Mouse (Mus musculus): ENCODE measurements around the gene Ndufv3. TPM values are rescaled to one million over a fixed set of nuclear protein-coding genes. Genes with fewer than 3 reads are reported as not detected.
A peak's percentile ranks its signal among the peaks of the same experiment; 100 is the strongest.
"Not testable (repeated sequence)": the region's sequence is repeated elsewhere in the genome, so short reads cannot be mapped to it uniquely, and the experiment has no call there.

The Ndufv3 gene
- polyA plus RNA-seq, 1 experiment from 2014 or later, result 258 TPM

DNA sequence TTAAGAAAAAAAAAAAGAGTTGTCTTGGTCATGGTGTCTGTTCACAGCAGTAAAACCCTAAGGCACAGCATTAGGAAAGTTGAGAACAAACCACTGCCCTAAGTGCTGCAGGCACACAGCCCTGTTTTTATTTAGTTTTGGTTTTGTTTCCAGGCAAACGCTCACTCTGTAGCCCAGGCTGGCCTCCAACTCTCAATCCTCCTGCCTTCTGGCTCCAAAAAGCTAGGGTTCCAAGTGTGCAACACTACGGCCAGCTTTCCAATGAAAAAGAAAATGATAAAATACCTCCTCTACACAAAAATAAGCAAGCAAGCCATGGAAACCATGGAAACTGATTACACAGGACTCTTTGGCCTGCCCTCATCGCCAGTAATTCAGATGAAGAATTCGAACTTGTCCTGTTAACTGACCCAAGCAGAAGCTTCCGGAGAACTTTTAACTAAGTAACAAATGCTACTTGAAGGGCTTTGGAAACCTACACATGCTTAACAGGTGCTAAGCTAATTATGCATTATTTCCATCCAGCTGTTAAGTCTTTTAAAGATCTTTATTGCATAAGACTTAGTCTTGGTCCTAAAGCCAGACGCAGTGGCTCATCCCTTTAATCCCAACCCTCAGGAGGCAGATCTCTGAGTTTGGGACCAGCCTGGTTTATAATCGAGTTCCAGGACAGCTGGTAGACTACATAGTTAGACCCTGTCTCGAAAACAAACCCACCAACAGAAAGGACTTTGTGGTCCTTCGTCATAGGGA is 26.7 kb downstream of the Ndufv3 start:
- no peak for DNase-seq (ENCODE audit: low spot score)
- peaks cover 13% of the 10 kb centered on the region for H3K4me1 ChIP-seq
- H3K9me3 ChIP-seq (replicated peaks), result no peaks in the 10 kb centered on the region
- WGBS, result 88% methylated on average over 9 of the region's 9 CpGs
- H3K4me3 ChIP-seq, result no peak overlapping the region
- no peak overlapping the region for H3K27ac ChIP-seq (replicated peaks)
- no peaks in the 10 kb centered on the region for H3K36me3 ChIP-seq
- H3K27me3 ChIP-seq (ENCODE audit: low read depth, poor library complexity, severe bottlenecking), result no peaks in the 10 kb centered on the region

- Histone ChIP-seq H3K27me3 (ENCODE audit: low read depth, poor library complexity, severe bottlenecking) (no peaks in the 10 kb centered on the region), H3K4me1 (peaks cover 12% of the 10 kb centered on the region), H3K36me3 (no peaks in the 10 kb centered on the region), H3K4me3 (no peak overlapping the region), H3K27ac (replicated peaks) (peak overlapping the region; percentile 74), H3K9me3 (replicated peaks) (no peaks in the 10 kb centered on the region)
- DNase-seq (ENCODE audit: low spot score), result no peak
- 27% methylated on average over 3 of the region's 3 CpGs for WGBS
Observed at GRCm38 (mm10) chr17:31547974-31548373, 28.1 kb downstream of the Ndufv3 start.

DNA sequence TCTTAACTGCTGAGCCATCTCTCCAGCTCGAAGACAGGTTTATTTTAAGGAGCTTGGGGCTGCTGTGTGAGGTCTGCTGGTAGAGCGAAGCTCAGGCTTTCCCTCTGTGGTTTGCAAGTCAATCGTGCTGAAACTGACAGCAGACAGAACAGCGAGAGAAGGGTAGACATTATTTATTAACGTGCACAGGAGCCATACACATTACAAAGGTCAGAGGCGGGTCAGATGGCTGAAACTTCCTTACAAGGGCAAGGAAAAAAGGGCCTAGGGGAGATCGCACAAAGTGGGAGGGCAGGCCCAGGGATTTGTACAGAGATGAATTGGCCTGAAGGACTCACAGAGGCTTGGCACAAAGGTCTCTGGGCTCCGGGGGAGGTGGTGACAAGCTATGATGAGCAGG is 29.5 kb downstream of the Ndufv3 start:
- H3K27ac ChIP-seq (replicated peaks), result no peak overlapping the region
- no peaks in the 10 kb centered on the region for H3K36me3 ChIP-seq
- WGBS, result 75% methylated on average over 8 of the region's 8 CpGs
- no peak overlapping the region for H3K4me3 ChIP-seq
- H3K27me3 ChIP-seq (ENCODE audit: low read depth, poor library complexity, severe bottlenecking), result no peaks in the 10 kb centered on the region
- peaks cover 12% of the 10 kb centered on the region for H3K4me1 ChIP-seq
- DNase-seq (ENCODE audit: low spot score), result no peak
- no peaks in the 10 kb centered on the region for H3K9me3 ChIP-seq (replicated peaks)

DNA sequence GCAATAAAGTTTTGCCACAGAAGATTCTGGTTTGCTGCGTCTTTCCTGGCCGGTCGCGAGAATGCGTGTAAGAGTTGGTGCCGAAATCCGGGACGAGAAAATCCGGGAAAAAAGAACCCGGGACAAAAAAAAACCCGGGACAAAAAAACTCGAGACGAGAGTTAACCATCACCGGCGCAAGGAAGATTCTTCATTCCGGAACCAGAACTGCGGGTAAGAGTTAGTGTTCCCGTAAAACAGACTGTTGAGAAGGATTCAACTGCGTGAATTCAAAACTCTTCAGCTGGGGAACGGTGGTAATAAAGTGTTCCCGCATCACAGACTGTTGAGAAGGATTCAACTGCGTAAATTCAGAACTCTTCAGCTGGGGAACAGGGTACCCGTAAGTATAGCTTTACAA is 32.7 kb downstream of the Ndufv3 start:
- peaks cover 26% of the 10 kb centered on the region for H3K4me1 ChIP-seq
- H3K27me3 ChIP-seq (ENCODE audit: low read depth, poor library complexity, severe bottlenecking), result not testable (repeated sequence)
- 95% methylated on average over 23 of the region's 23 CpGs for WGBS

GRCm38 (mm10) chr17:31556253-31556652 is 36.3 kb downstream of the Ndufv3 start:
- DNase-seq (ENCODE audit: low spot score), result no peak
- no peaks in the 10 kb centered on the region for H3K36me3 ChIP-seq
- H3K27ac ChIP-seq (replicated peaks), result no peak overlapping the region
- H3K4me1 ChIP-seq, result peaks cover 25% of the 10 kb centered on the region
- H3K4me3 ChIP-seq, result no peak overlapping the region
- no peaks in the 10 kb centered on the region for H3K27me3 ChIP-seq (ENCODE audit: low read depth, poor library complexity, severe bottlenecking)
- 74% methylated on average over 4 of the region's 4 CpGs for WGBS
- no peaks in the 10 kb centered on the region for H3K9me3 ChIP-seq (replicated peaks)

More for the DNA sequence above, 32.7 kb downstream of the Ndufv3 start:
- not testable (repeated sequence) for H3K36me3 ChIP-seq; H3K4me3 ChIP-seq; DNase-seq (ENCODE audit: low spot score); H3K9me3 ChIP-seq (replicated peaks); H3K27ac ChIP-seq (replicated peaks)

- H3K27me3 ChIP-seq (ENCODE audit: low read depth, poor library complexity, severe bottlenecking), result no peaks in the 10 kb centered on the region
- 79% methylated on average over 11 of the region's 11 CpGs for WGBS
Observed at GRCm38 (mm10) chr17:31557124-31557880, 37.4 kb downstream of the Ndufv3 start.

DNA sequence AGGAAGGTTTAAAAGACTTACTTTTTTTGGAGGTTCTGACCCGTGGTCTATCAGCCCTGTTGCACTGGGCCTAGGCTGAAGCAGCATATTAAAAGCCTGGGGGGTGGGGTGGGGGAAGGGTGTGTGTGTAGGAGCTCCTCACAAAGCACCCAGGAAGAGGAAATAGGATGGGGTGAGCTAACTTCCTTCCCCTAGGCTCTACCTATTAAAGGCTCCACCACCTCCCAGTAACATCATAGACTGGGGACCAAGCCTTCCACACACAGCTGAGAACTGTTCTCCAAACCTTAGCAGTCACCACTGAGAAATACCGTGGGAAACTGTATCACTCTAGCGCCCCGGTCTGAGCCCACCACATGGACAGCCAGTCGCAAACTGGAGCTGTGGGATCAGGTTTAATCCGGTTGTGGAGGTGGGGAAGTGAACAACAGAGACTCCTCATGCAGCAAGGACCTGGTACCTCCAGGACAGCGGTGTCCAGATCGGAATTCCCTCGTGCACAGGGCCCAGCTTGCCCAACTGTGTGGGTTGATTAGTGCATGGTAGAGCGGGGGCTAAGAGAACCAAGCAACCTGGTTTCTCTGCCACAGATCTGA is 38.1 kb downstream of the Ndufv3 start:
- Histone ChIP-seq H3K9me3 (replicated peaks) (no peaks in the 10 kb centered on the region), H3K27me3 (ENCODE audit: low read depth, poor library complexity, severe bottlenecking) (no peaks in the 10 kb centered on the region), H3K4me1 (peaks cover 25% of the 10 kb centered on the region), H3K36me3 (no peaks in the 10 kb centered on the region), H3K4me3 (no peak overlapping the region), H3K27ac (replicated peaks) (0 out of 2 replicates have a peak overlapping the region, but pooled peaks have one; percentile 1)
- 85% methylated on average over 10 of the region's 10 CpGs for WGBS
- DNase-seq (ENCODE audit: low spot score), result no peak

More at GRCm38 (mm10) chr17:31557124-31557880, 37.4 kb downstream of the Ndufv3 start:
- H3K36me3 ChIP-seq, result no peaks in the 10 kb centered on the region
- peak; percentile 28 for DNase-seq (ENCODE audit: low spot score)
- H3K9me3 ChIP-seq (replicated peaks), result no peaks in the 10 kb centered on the region
- H3K27ac ChIP-seq (replicated peaks), result no peak overlapping the region
- H3K4me3 ChIP-seq, result no peak overlapping the region
- peaks cover 25% of the 10 kb centered on the region for H3K4me1 ChIP-seq

DNA sequence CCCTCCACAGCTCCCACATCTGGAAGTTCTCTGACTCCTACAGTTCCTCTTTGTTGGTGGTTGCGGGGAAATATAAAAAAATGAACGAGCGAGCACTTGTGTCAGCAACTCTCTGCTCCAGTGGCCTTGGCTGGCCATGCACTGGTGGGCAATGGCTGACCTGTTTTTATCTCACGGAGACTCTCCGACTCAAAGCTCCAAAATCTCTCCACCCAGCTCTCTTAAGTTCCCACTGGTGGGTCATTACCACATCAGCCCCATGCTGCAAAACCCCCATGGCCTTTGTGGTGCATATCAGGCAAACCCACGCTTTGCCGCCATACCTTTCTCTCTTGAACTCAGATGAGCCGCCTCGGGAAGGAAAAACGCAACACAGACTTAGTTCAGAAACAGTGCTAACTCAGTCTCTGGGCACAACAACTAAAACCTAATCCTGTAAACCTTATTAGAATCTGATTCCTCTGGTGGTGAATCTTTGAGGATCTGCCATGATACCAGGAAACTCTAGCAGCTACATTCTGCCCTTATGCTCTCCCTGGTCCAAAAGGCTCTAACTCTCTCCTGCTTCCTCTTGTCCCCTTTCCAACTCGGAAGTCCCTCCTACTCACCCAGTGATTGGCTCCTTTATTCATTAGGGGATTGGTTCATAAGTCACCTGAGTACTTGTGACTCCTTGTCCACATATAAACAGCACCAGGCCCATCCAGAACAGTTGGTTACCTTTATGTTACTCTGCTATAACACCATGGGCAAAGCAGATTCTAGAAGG is 39.3 kb downstream of the Ndufv3 start:
- Histone ChIP-seq H3K4me1 (peaks cover 32% of the 10 kb centered on the region), H3K36me3 (no peaks in the 10 kb centered on the region), H3K4me3 (no peak overlapping the region), H3K27me3 (ENCODE audit: low read depth, poor library complexity, severe bottlenecking) (no peaks in the 10 kb centered on the region), H3K27ac (replicated peaks) (no peak overlapping the region), H3K9me3 (replicated peaks) (no peaks in the 10 kb centered on the region)
- 91% methylated on average over 11 of the region's 11 CpGs for WGBS
- DNase-seq (ENCODE audit: low spot score), result no peak

DNA sequence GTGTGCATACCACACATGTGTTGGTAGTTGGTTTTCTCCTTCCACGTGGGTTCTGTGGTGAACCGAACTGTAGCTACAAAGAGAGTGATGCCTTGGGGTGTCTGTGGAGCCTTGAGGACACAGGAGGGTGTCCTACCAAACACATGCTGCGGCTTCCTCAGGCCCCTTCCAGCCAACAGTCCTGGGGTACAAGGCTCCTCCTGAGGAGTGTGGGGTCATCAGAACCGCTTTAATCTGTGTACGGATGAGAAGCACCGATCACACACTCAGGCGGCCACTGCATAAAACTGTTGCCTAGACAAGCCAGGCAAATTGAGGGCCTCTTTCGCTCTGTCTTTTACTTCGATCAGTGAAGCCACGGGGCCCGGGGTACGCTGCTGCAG is 43.7 kb downstream of the Ndufv3 start:
- 34% methylated on average over 12 of the region's 12 CpGs for WGBS
- peaks cover 34% of the 10 kb centered on the region for H3K4me1 ChIP-seq
- peak; percentile 52 for DNase-seq (ENCODE audit: low spot score)
- no peaks in the 10 kb centered on the region for H3K9me3 ChIP-seq (replicated peaks)
- H3K27me3 ChIP-seq (ENCODE audit: low read depth, poor library complexity, severe bottlenecking), result no peaks in the 10 kb centered on the region
- H3K27ac ChIP-seq (replicated peaks), result peak overlapping the region; percentile 98
- H3K4me3 ChIP-seq, result peak overlapping the region; percentile 85
- no peaks in the 10 kb centered on the region for H3K36me3 ChIP-seq

GRCm38 (mm10) chr17:31564015-31564857 is 44.3 kb downstream of the Ndufv3 start, which contains the start of gene Pknox1:
Gene Pknox1, plus strand, starts transcription at chr17:31564734.
- Histone ChIP-seq H3K4me3 (peak within 1 kb of the TSS; percentile 85), H3K27me3 (ENCODE audit: low read depth, poor library complexity, severe bottlenecking) (no peaks in the 10 kb centered on the region), H3K9me3 (replicated peaks) (no peaks in the 10 kb centered on the region), H3K27ac (replicated peaks) (peak within 1 kb of the TSS; percentile 98), H3K4me1 (peaks cover 34% of the 10 kb centered on the region), H3K36me3 (no peaks in the 10 kb centered on the region)
- WGBS, result under 1% methylated on average over 72 of the region's 72 CpGs
- peak; percentile 99 for DNase-seq (ENCODE audit: low spot score)

GRCm38 (mm10) chr17:31564858-31565140 is 44.9 kb downstream of the Ndufv3 start:
- no peaks in the 10 kb centered on the region for H3K36me3 ChIP-seq
- H3K4me1 ChIP-seq, result peaks cover 34% of the 10 kb centered on the region
- H3K9me3 ChIP-seq (replicated peaks), result no peaks in the 10 kb centered on the region
- H3K27me3 ChIP-seq (ENCODE audit: low read depth, poor library complexity, severe bottlenecking), result no peaks in the 10 kb centered on the region
- peak overlapping the region; percentile 85 for H3K4me3 ChIP-seq
- WGBS, result 0% methylated on average over 33 of the region's 44 CpGs
- peak overlapping the region; percentile 98 for H3K27ac ChIP-seq (replicated peaks)
- DNase-seq (ENCODE audit: low spot score), result no peak

All from midbrain, embryonic 10.5 days (tissue).